Mouse (Mus musculus) intestine, embryonic 14.5 days (tissue): ENCODE results near the gene Dag1. TPM values are rescaled to one million over a fixed set of nuclear protein-coding genes. Genes with fewer than 3 reads are reported as not detected.

Experiments used
- ATAC-seq: fragments of 200-750 bp; cut with Nextera tagmentation; replicated peaks from 2 replicates; pipeline ENCODE4 v1.8.0; 2017; ENCODE audit warnings: low read depth, moderate number of reproducible peaks, moderate TSS enrichment, moderate library complexity; ENCODE audit not compliant: low FRiP score, low TSS enrichment
- DNase-seq: peaks from one replicate; pipeline ENCODE4 v3.0.0-alpha.2; 2018; ENCODE audit warnings: low spot score
- H3K27ac ChIP-seq: fragments of 300-500 bp; sonication (generic); 2 replicates; pipeline ENCODE4 v1.5.1; 2014; ENCODE audit warnings: low read depth, mild to moderate bottlenecking, control low read depth
- H3K27me3 ChIP-seq: fragments of 300-500 bp; sonication (generic); replicated peaks from 2 replicates; pipeline ENCODE4 v1.6.1; 2014; ENCODE audit warnings: low read length, control low read depth; ENCODE audit not compliant: control insufficient read depth, insufficient read depth
- H3K36me3 ChIP-seq: fragments of 300-500 bp; sonication (generic); 2 replicates; pipeline ENCODE4 v1.6.1; 2014; ENCODE audit warnings: low read length, control low read depth; ENCODE audit not compliant: control insufficient read depth, insufficient read depth
- H3K4me1 ChIP-seq: fragments of 300-500 bp; sonication (generic); replicated peaks from 2 replicates; pipeline ENCODE4 v1.6.1; 2014; ENCODE audit warnings: low read length, control low read depth, mixed read lengths; ENCODE audit not compliant: control insufficient read depth, insufficient read depth
- H3K4me2 ChIP-seq: fragments of 300-500 bp; sonication (generic); 2 replicates; pipeline ENCODE4 v1.6.1; 2014; ENCODE audit warnings: low read length
- H3K4me3 ChIP-seq: fragments of 300-500 bp; sonication (generic); 2 replicates; pipeline ENCODE4 v1.5.1; 2014; ENCODE audit warnings: low read depth, low read length, control low read depth, mixed read lengths
- H3K9ac ChIP-seq: fragments of 300-500 bp; sonication (generic); 2 replicates; pipeline ENCODE4 v1.6.1; 2014; ENCODE audit warnings: mild to moderate bottlenecking, low read length
- H3K9me3 ChIP-seq: fragments of 300-500 bp; sonication (generic); 2 replicates; pipeline ENCODE4 v1.6.1; 2016; ENCODE audit warnings: low read length, control low read depth; ENCODE audit not compliant: control insufficient read depth
- WGBS: fragments of 180-500 bp; shearing (Covaris S2); extraction: QIAGEN DNeasy Blood & Tissue Kit; methylation state at CpG from one replicate; pipeline ENCODE4 v1.1.7; 2014; 5-methylcytosine and 5-hydroxymethylcytosine counted together
- polyA plus RNA-seq: library from polyadenylated mRNA; unstranded; fragments of >200 nt; fragmentation: Nextera tagmentation; extraction: Ambion mirVana; gene quantifications from 2 replicates; pipeline ENCODE4 v1.2.1, GENCODE M21; 2014

Dag1 gene
- polyA plus RNA-seq, 1 experiment from 2014 or later = 75.6 TPM

DNA sequence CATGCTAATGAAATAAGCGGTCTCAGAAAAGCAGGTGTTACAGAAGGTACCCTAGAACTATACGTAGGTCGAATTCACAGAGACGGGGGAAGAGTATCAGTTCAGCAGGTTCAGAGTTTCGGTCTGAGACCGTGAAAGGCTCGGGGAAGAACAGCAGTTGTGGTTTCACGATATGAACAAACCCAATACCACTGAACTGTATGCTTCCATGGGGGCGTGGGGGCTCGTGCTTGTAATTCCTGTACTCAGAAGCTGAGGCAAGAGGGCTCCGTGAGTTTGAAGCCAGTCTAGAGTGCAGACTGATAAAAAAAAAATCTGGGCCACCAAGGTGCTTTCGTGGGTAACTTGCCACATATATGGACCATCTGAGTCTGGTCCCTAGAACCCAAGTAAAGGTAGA is 108.9 kb downstream of the Dag1 start:
- Histone ChIP-seq H3K4me2 (no peak overlapping the region), H3K27me3 (no peaks in the 10 kb centered on the region), H3K4me1 (no peaks in the 10 kb centered on the region), H3K27ac (no peak overlapping the region), H3K9ac (no peak overlapping the region), H3K4me3 (no peak overlapping the region), H3K9me3 (no peaks in the 10 kb centered on the region), H3K36me3 (no peaks in the 10 kb centered on the region)
- ATAC-seq (no peak), DNase-seq (no peak)
- 88% methylated on average over 12 of the region's 12 CpGs for WGBS

Other genes starting within 250 kb of the Dag1 start
- 29.1 and 33.5 TPM in 2 replicates for gene Gmppb, start 214.7 kb downstream of the Dag1 start, polyA plus RNA-seq
- gene Amigo3, start 210.8 kb downstream of the Dag1 start, polyA plus RNA-seq = 2.5 and 2.7 TPM in 2 replicates
- 0.17 and 0.78 TPM in 2 replicates for gene Mst1, start 183.5 kb downstream of the Dag1 start, polyA plus RNA-seq
- gene Rnf123, start 180.6 kb downstream of the Dag1 start, polyA plus RNA-seq = 30.7 and 33.2 TPM in 2 replicates
- 57.7 and 61.1 TPM in 2 replicates for gene Apeh, start 169.4 kb downstream of the Dag1 start, polyA plus RNA-seq
- 4.1 and 4.6 TPM in 2 replicates for gene Bsn, start 73.6 kb downstream of the Dag1 start, polyA plus RNA-seq
- gene Nicn1, start 26.5 kb upstream of the Dag1 start, polyA plus RNA-seq = 38.9 and 41.2 TPM in 2 replicates
- 23.0 and 24.2 TPM in 2 replicates for gene Amt, start 32.9 kb upstream of the Dag1 start, polyA plus RNA-seq
- gene Rhoa, start 42.2 kb upstream of the Dag1 start, polyA plus RNA-seq = 281 and 309 TPM in 2 replicates
- 27.5 and 30.4 TPM in 2 replicates for gene Tcta, start 42.2 kb upstream of the Dag1 start, polyA plus RNA-seq
- gene Gpx1, start 74.9 kb upstream of the Dag1 start, polyA plus RNA-seq = 760 and 815 TPM in 2 replicates
- 103 and 114 TPM in 2 replicates for gene Usp4, start 83.9 kb upstream of the Dag1 start, polyA plus RNA-seq
- 0.55 and 0.66 TPM in 2 replicates for gene 1700102P08Rik, start 128.8 kb upstream of the Dag1 start, polyA plus RNA-seq
- gene Ccdc36, start 164.5 kb upstream of the Dag1 start, polyA plus RNA-seq = 1.5 and 1.7 TPM in 2 replicates
- gene BC048562, start 172.5 kb upstream of the Dag1 start, polyA plus RNA-seq = not detected in 2 replicates
- gene Ccdc71, start 196.6 kb upstream of the Dag1 start, polyA plus RNA-seq = 43.9 and 49.7 TPM in 2 replicates
- gene Klhdc8b, start 197.6 kb upstream of the Dag1 start, polyA plus RNA-seq = 59.9 and 60.7 TPM in 2 replicates
- gene Lamb2, start 215.8 kb upstream of the Dag1 start, polyA plus RNA-seq = 32.3 and 33.7 TPM in 2 replicates
- 51.6 and 53.5 TPM in 2 replicates for gene Usp19, start 226.6 kb upstream of the Dag1 start, polyA plus RNA-seq
- 119 and 128 TPM in 2 replicates for gene Qars, start 243.7 kb upstream of the Dag1 start, polyA plus RNA-seq